In genomic region chr4:140010728-140011470, GRCm38 (mm10) we compare ENCODE assay signal across 15 mouse cellular contexts. TPM values are rescaled to one million over a fixed set of nuclear protein-coding genes. Genes with fewer than 3 reads are reported as not detected.
DNase-seq lines count a peak whose midpoint lies in the region; ATAC-seq and TF ChIP-seq lines count a peak whose summit lies in the region.
"Had no signal": no experiment of that assay in that cellular context is flagged by ENCODE, and none has a peak within 500 bp of the region (broad histone marks: within the 10 kb centered on the region; RNA-seq: fewer than 3 reads in every experiment).

No protein-coding gene starts in this region.

- H3K27ac ChIP-seq in forebrain, embryonic 11.5 days (ENCODE audit: low read depth, low read length), result no peak overlapping the region
- no peak overlapping the region for H3K27ac ChIP-seq in forebrain, embryonic 10.5 days
- no peak overlapping the region for H3K27ac ChIP-seq in hindbrain, embryonic 16.5 days (ENCODE audit: low read depth, low read length)
- no peak overlapping the region for H3K27ac ChIP-seq in olfactory bulb, adult 2 months (ENCODE audit: insufficient read depth, low read depth, low read length)
- H3K27ac ChIP-seq: embryonic facial prominence, embryonic 10.5 days; liver, embryonic 12.5 days had no signal

- H3K9ac ChIP-seq in forebrain, embryonic 11.5 days (ENCODE audit: low read length), result no peak overlapping the region
- no peak overlapping the region for H3K9ac ChIP-seq in hindbrain, embryonic 16.5 days (ENCODE audit: low read depth, low read length)
- H3K9ac ChIP-seq: liver, embryonic 12.5 days had no signal

- TF ChIP-seq CTCF in olfactory bulb, adult 2 months (IDR thresholded peaks at IDR 0.05; ENCODE audit: insufficient read depth, low read depth, low read length), result peak; percentile 25; the same call in 1 of the 2 replicates

- 0 out of 2 replicates have a peak, but pooled peaks cover 2% of the 10 kb centered on the region for H3K4me1 ChIP-seq in forebrain, embryonic 11.5 days (replicated peaks; ENCODE audit: control insufficient read depth, insufficient read depth, low read length)
- H3K4me1 ChIP-seq in forebrain, embryonic 10.5 days, result peaks cover 17% of the 10 kb centered on the region
- H3K4me1 ChIP-seq in hindbrain, embryonic 16.5 days (ENCODE audit: control insufficient read depth, insufficient read depth, low read depth, low read length), result peaks cover 7% of the 10 kb centered on the region; the same call in 1 of the 2 replicates
- H3K4me1 ChIP-seq in olfactory bulb, adult 2 months (ENCODE audit: control insufficient read depth, insufficient read depth, low read length), result peaks cover 3% of the 10 kb centered on the region; the same call in 1 of the 2 replicates
- H3K4me1 ChIP-seq: liver, embryonic 12.5 days had no signal

- 0 out of 2 replicates have a peak, but pooled peaks have one; percentile 49 for ATAC-seq in forebrain, embryonic 11.5 days (replicated peaks; ENCODE audit: low FRiP score)
- peak; percentile 83 for ATAC-seq in hindbrain, embryonic 16.5 days
- ATAC-seq: liver, embryonic 12.5 days had no signal

- H3K36me3 ChIP-seq in forebrain, embryonic 11.5 days (ENCODE audit: control insufficient read depth, insufficient read depth, low read length), result no peaks in the 10 kb centered on the region
- H3K36me3 ChIP-seq in forebrain, embryonic 10.5 days (replicated peaks), result no peaks in the 10 kb centered on the region
- H3K36me3 ChIP-seq in hindbrain, embryonic 16.5 days (ENCODE audit: control insufficient read depth, insufficient read depth, low read length), result no peaks in the 10 kb centered on the region
- H3K36me3 ChIP-seq: embryonic facial prominence, embryonic 10.5 days; G1E; liver, embryonic 12.5 days had no signal

- H3K4me2 ChIP-seq in forebrain, embryonic 11.5 days (ENCODE audit: low read depth, low read length, severe bottlenecking), result no peak overlapping the region
- no peak overlapping the region for H3K4me2 ChIP-seq in hindbrain, embryonic 16.5 days (ENCODE audit: low read length)
- H3K4me2 ChIP-seq: liver, embryonic 12.5 days had no signal

- no peak overlapping the region for H3K4me3 ChIP-seq in forebrain, embryonic 11.5 days (ENCODE audit: low read depth, low read length)
- no peak overlapping the region for H3K4me3 ChIP-seq in forebrain, embryonic 10.5 days
- H3K4me3 ChIP-seq in hindbrain, embryonic 16.5 days (ENCODE audit: low read length), result no peak overlapping the region
- no peak overlapping the region for H3K4me3 ChIP-seq in olfactory bulb, adult 2 months (ENCODE audit: insufficient read depth, low read depth, low read length)
- H3K4me3 ChIP-seq: embryonic facial prominence, embryonic 10.5 days; liver, embryonic 12.5 days; myocyte had no signal

- no peak for DNase-seq in forebrain, embryonic 11.5 days (ENCODE audit: low spot score)
- no peak for DNase-seq in forebrain, embryonic 10.5 days (ENCODE audit: extremely low spot score, low spot score)
- peak; percentile 47 for DNase-seq in right cerebral cortex, postnatal 4 days
- no peak for DNase-seq in right cerebral cortex, postnatal 25 days
- no peak for DNase-seq in MN1 (ENCODE audit: low spot score)
- no peak for DNase-seq in spleen, postnatal 10 days (ENCODE audit: low spot score in 2 of 2)
- DNase-seq: B cell, adult 2 months; heart, adult 18-20 months; lung, postnatal 36 days had no signal

- no peaks in the 10 kb centered on the region for H3K9me3 ChIP-seq in forebrain, embryonic 11.5 days (ENCODE audit: control insufficient read depth, low read length)
- H3K9me3 ChIP-seq in forebrain, embryonic 10.5 days, result no peaks in the 10 kb centered on the region
- no peaks in the 10 kb centered on the region for H3K9me3 ChIP-seq in hindbrain, embryonic 16.5 days (ENCODE audit: control insufficient read depth, low read length)
- H3K9me3 ChIP-seq: embryonic facial prominence, embryonic 10.5 days; liver, embryonic 12.5 days had no signal

- H3K27me3 ChIP-seq in forebrain, embryonic 11.5 days (ENCODE audit: control insufficient read depth, insufficient read depth, low read length), result no peaks in the 10 kb centered on the region
- H3K27me3 ChIP-seq in forebrain, embryonic 10.5 days (ENCODE audit: poor library complexity, severe bottlenecking), result no peaks in the 10 kb centered on the region
- H3K27me3 ChIP-seq in hindbrain, embryonic 16.5 days (replicated peaks; ENCODE audit: control insufficient read depth, insufficient read depth, low read length), result no peaks in the 10 kb centered on the region

- TF ChIP-seq POLR2A in olfactory bulb, adult 2 months (IDR thresholded peaks at IDR 0.05; ENCODE audit: insufficient read depth, low read depth, low read length), result no peak

- 69% methylated on average over 11 of the region's 11 CpGs for WGBS in forebrain, embryonic 11.5 days
- 77% methylated on average over 11 of the region's 11 CpGs for WGBS in forebrain, embryonic 10.5 days
- WGBS in hindbrain, embryonic 16.5 days, result 38% methylated on average over 11 of the region's 11 CpGs
- 58% methylated on average over 11 of the region's 11 CpGs for WGBS in olfactory bulb, adult 2 months

RNA-seq across cellular contexts. Expression of gene Klhdc7a, which starts 43.1 kb away (rescaled TPM):
- polyA plus RNA-seq in forebrain, embryonic 11.5 days (2014; fragmentation: Nextera tagmentation; extraction: Ambion mirVana), result 0.03 and 0.17 TPM in 2 replicates
- polyA plus RNA-seq in forebrain, embryonic 10.5 days (2016; fragmentation: Nextera tagmentation; extraction: Ambion mirVana), result 0.21 and 0.24 TPM in 2 replicates
- 0.68 and 0.76 TPM in 2 replicates for polyA plus RNA-seq in hindbrain, embryonic 16.5 days (2015; fragmentation: Nextera tagmentation; extraction: Ambion mirVana)
- polyA plus RNA-seq in olfactory bulb, adult 2 months (2012; ENCODE audit: insufficient read depth, insufficient read length, low replicate concordance, missing spikeins), result not detected in 2 replicates
- polyA plus RNA-seq: G1E, myocyte had no signal
